In genomic region chr12:17265971-17266672, GRCm38 (mm10) we compare ENCODE assay signal across 8 mouse cellular contexts. TPM values are rescaled to one million over a fixed set of nuclear protein-coding genes. Genes with fewer than 3 reads are reported as not detected.
DNase-seq lines count a peak whose midpoint lies in the region; ATAC-seq and TF ChIP-seq lines count a peak whose summit lies in the region.

Gene Pdia6, plus strand, starts transcription at chr12:17266545.

- peak within 1 kb of the TSS; percentile 94 for H3K9ac ChIP-seq in kidney, embryonic 14.5 days (ENCODE audit: low read depth, low read length)
- H3K9ac ChIP-seq in limb, embryonic 15.5 days: peak within 1 kb of the TSS; percentile 69

- peaks cover 16% of the 10 kb centered on the region for H3K36me3 ChIP-seq in kidney, embryonic 14.5 days (ENCODE audit: control insufficient read depth, insufficient read depth, low read length)
- H3K36me3 ChIP-seq in limb, embryonic 15.5 days: peaks cover 24% of the 10 kb centered on the region

- H3K4me2 ChIP-seq in kidney, embryonic 14.5 days (replicated peaks; ENCODE audit: low read depth, low read length): peak within 1 kb of the TSS; percentile 72
- H3K4me2 ChIP-seq in limb, embryonic 15.5 days: peak within 1 kb of the TSS; percentile 60

- H3K4me3 ChIP-seq in bone marrow macrophage, adult 2 months (ENCODE audit: insufficient read depth, low read length): peak within 1 kb of the TSS; percentile 98
- H3K4me3 ChIP-seq in embryonic fibroblast, embryonic 13.5 days (ENCODE audit: insufficient read depth, low read length): peak within 1 kb of the TSS; percentile 97
- peak within 1 kb of the TSS; percentile 87 for H3K4me3 ChIP-seq in kidney, embryonic 14.5 days (ENCODE audit: low read length)
- H3K4me3 ChIP-seq in limb, embryonic 15.5 days: peak within 1 kb of the TSS; percentile 79

- TF ChIP-seq CTCF in bone marrow macrophage, adult 2 months (IDR thresholded peaks at IDR 0.05; ENCODE audit: low read depth, low read length): no peak
- no peak for TF ChIP-seq CTCF in embryonic fibroblast, embryonic 13.5 days (IDR thresholded peaks at IDR 0.05; ENCODE audit: borderline replicate concordance, insufficient read depth, low read length)

- peak within 1 kb of the TSS; percentile 19 for H3K27ac ChIP-seq in bone marrow macrophage, adult 2 months (ENCODE audit: insufficient read depth, low read depth, low read length)
- H3K27ac ChIP-seq in embryonic fibroblast, embryonic 13.5 days (ENCODE audit: insufficient read depth, low read length): peak within 1 kb of the TSS; percentile 16
- H3K27ac ChIP-seq in kidney, embryonic 14.5 days (ENCODE audit: low read depth, low read length): peak within 1 kb of the TSS; percentile 73
- peak within 1 kb of the TSS; percentile 86 for H3K27ac ChIP-seq in limb, embryonic 15.5 days

- DNase-seq in A20 (ENCODE audit: low read depth, low spot score): peak; percentile 96
- DNase-seq in heart, adult 9 months (ENCODE audit: low spot score in 2 of 2): peak; percentile 91
- DNase-seq in monocyte, adult 2 months (ENCODE audit: low read depth in 1 of 2, low spot score in 2 of 2): peak; percentile 68 to 82
- DNase-seq in spleen, postnatal 36 days (ENCODE audit: low spot score in 2 of 2): peak; percentile 91

- no peak for TF ChIP-seq POLR2A in bone marrow macrophage, adult 2 months (IDR thresholded peaks at IDR 0.05; ENCODE audit: borderline replicate concordance, low read depth, low read length)
- TF ChIP-seq POLR2A in embryonic fibroblast, embryonic 13.5 days (IDR thresholded peaks at IDR 0.05; ENCODE audit: low read depth, low read length): peak; percentile 93

- no peaks in the 10 kb centered on the region for H3K9me3 ChIP-seq in kidney, embryonic 14.5 days (ENCODE audit: control insufficient read depth, low read length)
- H3K9me3 ChIP-seq in limb, embryonic 15.5 days: no peaks in the 10 kb centered on the region

- peak; percentile 99 for ATAC-seq in kidney, embryonic 14.5 days (ENCODE audit: low FRiP score, low TSS enrichment)
- ATAC-seq in limb, embryonic 15.5 days (ENCODE audit: insufficient number of reproducible peaks, low FRiP score, low TSS enrichment, low read depth): peak; percentile 98

- H3K27me3 ChIP-seq in kidney, embryonic 14.5 days (ENCODE audit: control insufficient read depth, insufficient read depth, low read length): no peaks in the 10 kb centered on the region
- no peaks in the 10 kb centered on the region for H3K27me3 ChIP-seq in limb, embryonic 15.5 days

- WGBS in kidney, embryonic 14.5 days: 2% methylated on average over 44 of the region's 48 CpGs
- 2% methylated on average over 43 of the region's 48 CpGs for WGBS in limb, embryonic 15.5 days

- H3K4me1 ChIP-seq in bone marrow macrophage, adult 2 months (ENCODE audit: control insufficient read depth, insufficient read depth, low read length): peaks cover 26% of the 10 kb centered on the region
- peaks cover 3% of the 10 kb centered on the region for H3K4me1 ChIP-seq in embryonic fibroblast, embryonic 13.5 days (ENCODE audit: control insufficient read depth, insufficient read depth, low read length)
- peaks cover 9% of the 10 kb centered on the region for H3K4me1 ChIP-seq in kidney, embryonic 14.5 days (ENCODE audit: control insufficient read depth, insufficient read depth, low read length)
- peaks cover 14% of the 10 kb centered on the region for H3K4me1 ChIP-seq in limb, embryonic 15.5 days

RNA-seq across cellular contexts. Expression of gene Pdia6, which starts in this region (rescaled TPM):
- polyA plus RNA-seq in bone marrow macrophage, adult 2 months (2012; ENCODE audit: insufficient read depth, insufficient read length, missing spikeins): 81.4 and 93.3 TPM in 2 replicates
- polyA plus RNA-seq in embryonic fibroblast, embryonic 13.5 days (2011; ENCODE audit: insufficient read length, low read depth, missing spikeins): 372 and 380 TPM in 2 replicates
- polyA plus RNA-seq in kidney, embryonic 14.5 days (2014; fragmentation: Nextera tagmentation; extraction: Ambion mirVana): 502 and 534 TPM in 2 replicates
- polyA plus RNA-seq in limb, embryonic 15.5 days (2015; fragmentation: Nextera tagmentation; extraction: Ambion mirVana): 644 and 669 TPM in 2 replicates

Comparison
In these comparisons a context has a peak if more than half of its experiments do, and no peak if none do; other contexts are left out.
1. Peak in every context shown above with its lines: DNase-seq, ATAC-seq, H3K4me3 ChIP-seq and H3K27ac ChIP-seq.
2. H3K27ac ChIP-seq: peak in every context shown above with its lines; median percentile 86 in limb, embryonic 15.5 days; 73 in kidney, embryonic 14.5 days; 19 in bone marrow macrophage, adult 2 months; 16 in embryonic fibroblast, embryonic 13.5 days.